Mouse (Mus musculus): Measurements from ENCODE around the gene Flii. TPM values are rescaled to one million over a fixed set of nuclear protein-coding genes. Genes with fewer than 3 reads are reported as not detected.

The Flii gene
- total and polyA plus RNA-seq, 3 experiments: 55.1 to 162 (median 139) TPM

DNA sequence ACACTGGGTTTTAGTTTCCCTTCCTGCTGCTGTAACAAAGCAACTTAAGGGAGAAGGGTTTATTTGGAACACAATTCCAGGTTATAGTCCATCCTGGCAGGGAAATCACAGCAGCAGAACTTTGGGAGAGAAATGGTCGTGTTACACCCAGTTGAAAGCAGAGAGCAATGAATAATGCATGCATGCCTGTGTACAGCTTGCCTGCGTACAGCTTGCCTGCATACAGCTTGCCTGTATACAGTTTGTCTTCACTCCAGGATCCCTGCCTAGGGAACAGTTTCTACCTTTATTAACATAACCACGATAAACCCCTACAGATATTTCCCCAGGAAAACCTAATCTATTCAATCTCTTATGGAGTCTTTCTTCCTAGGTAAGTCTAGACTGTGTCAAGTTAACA, 43.7 kb upstream of the Flii start:
- Histone ChIP-seq H3K36me3 (replicated peaks) (peaks cover 21% of the 10 kb centered on the region), H3K27me3 (ENCODE audit: insufficient read depth, low read length) (no peaks in the 10 kb centered on the region), H3K4me3 (ENCODE audit: low read depth, low read length) (0 out of 2 replicates have a peak overlapping the region, but pooled peaks have one; percentile 30), H3K4me1 (ENCODE audit: insufficient read depth, low read depth, low read length) (peaks cover 53% of the 10 kb centered on the region), H3K9me3 (replicated peaks) (no peaks in the 10 kb centered on the region)
- ATAC-seq (ENCODE audit: extremely low read depth, insufficient number of reproducible peaks, low FRiP score, poor library complexity, severe bottlenecking) (no peak), DNase-seq (ENCODE audit: low spot score) (no peak)
- TF ChIP-seq POLR2AphosphoS5 (IDR thresholded peaks at IDR 0.05; ENCODE audit: insufficient replicate concordance, low read depth, low read length) (peak; percentile 70; the same call in 1 of the 2 replicates), TAL1 (conservative IDR thresholded peaks at IDR 0.05; ENCODE audit: low read depth, low read length) (no peak)

DNA sequence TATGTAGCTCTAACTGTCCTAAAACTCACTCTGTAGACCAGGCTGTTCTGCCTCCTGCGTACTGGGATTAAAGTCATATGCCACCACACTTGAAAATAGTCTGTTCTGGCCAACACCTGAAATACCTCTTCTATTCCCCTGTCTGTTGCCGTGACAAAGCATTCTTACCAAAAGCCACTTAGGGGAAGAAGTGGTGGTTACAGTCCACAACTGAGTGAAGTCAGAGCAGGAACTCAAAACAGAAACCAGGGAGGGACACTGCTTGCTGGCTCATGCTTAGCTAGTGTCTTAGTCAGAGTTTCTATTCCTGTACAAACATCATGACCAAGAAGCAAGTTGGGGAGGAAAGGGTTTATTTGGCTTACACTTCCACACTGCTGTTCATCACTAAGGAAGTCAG, 42.3 kb upstream of the Flii start:
- Histone ChIP-seq H3K36me3 (replicated peaks) (peaks cover 33% of the 10 kb centered on the region), H3K4me3 (ENCODE audit: low read depth, low read length) (no peak overlapping the region), H3K4me1 (ENCODE audit: insufficient read depth, low read depth, low read length) (peaks cover 41% of the 10 kb centered on the region), H3K9me3 (replicated peaks) (peaks cover 3% of the 10 kb centered on the region; the same call in 1 of the 2 replicates), H3K27me3 (ENCODE audit: insufficient read depth, low read length) (no peaks in the 10 kb centered on the region)
- TF ChIP-seq TAL1 (conservative IDR thresholded peaks at IDR 0.05; ENCODE audit: low read depth, low read length) (no peak), POLR2AphosphoS5 (IDR thresholded peaks at IDR 0.05; ENCODE audit: insufficient replicate concordance, low read depth, low read length) (no peak), GATA1 (IDR thresholded peaks at IDR 0.05; ENCODE audit: borderline replicate concordance, low read length) (no peak)
- no peak for DNase-seq (ENCODE audit: low spot score)
- ATAC-seq (ENCODE audit: extremely low read depth, insufficient number of reproducible peaks, low FRiP score, poor library complexity, severe bottlenecking): no peak

DNA sequence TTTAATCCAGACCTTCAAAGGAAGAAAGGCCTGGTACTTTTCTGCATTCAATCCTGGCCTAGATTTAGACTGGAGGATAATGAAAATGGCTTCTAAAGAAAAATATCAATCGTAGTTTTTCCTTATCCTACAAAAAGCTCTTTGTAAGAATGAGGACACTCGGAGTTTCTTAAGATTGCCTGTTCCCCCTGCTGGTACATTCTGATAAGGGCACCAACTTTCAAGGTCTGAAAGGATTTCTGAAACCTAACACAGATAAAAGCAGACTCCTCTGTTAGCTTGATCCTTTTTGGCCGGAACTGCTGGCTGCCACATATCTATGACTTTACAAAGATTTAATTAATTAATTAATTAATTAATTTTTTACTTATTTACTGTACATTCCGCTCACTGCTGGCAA, 39.9 kb upstream of the Flii start:
- peaks cover 30% of the 10 kb centered on the region for H3K4me1 ChIP-seq (ENCODE audit: insufficient read depth, low read depth, low read length)
- no peak for ATAC-seq (ENCODE audit: extremely low read depth, insufficient number of reproducible peaks, low FRiP score, poor library complexity, severe bottlenecking)
- no peak for TF ChIP-seq POLR2AphosphoS5 (IDR thresholded peaks at IDR 0.05; ENCODE audit: insufficient replicate concordance, low read depth, low read length)
- TF ChIP-seq TAL1 (conservative IDR thresholded peaks at IDR 0.05; ENCODE audit: low read depth, low read length): no peak
- no peak for TF ChIP-seq CTCF (IDR thresholded peaks at IDR 0.05; ENCODE audit: low read depth, low read length)
- no peak for TF ChIP-seq GATA2 (IDR thresholded peaks at IDR 0.05; ENCODE audit: borderline replicate concordance, low read depth, low read length)
- TF ChIP-seq GATA1 (IDR thresholded peaks at IDR 0.05; ENCODE audit: borderline replicate concordance, low read length): no peak
- H3K9me3 ChIP-seq (replicated peaks): peaks cover 3% of the 10 kb centered on the region; the same call in 1 of the 2 replicates
- DNase-seq (ENCODE audit: low spot score): no peak
- peaks cover 51% of the 10 kb centered on the region for H3K36me3 ChIP-seq (replicated peaks)
- no peak overlapping the region for H3K4me3 ChIP-seq (ENCODE audit: low read depth, low read length)
- H3K27me3 ChIP-seq (ENCODE audit: insufficient read depth, low read length): no peaks in the 10 kb centered on the region

DNA sequence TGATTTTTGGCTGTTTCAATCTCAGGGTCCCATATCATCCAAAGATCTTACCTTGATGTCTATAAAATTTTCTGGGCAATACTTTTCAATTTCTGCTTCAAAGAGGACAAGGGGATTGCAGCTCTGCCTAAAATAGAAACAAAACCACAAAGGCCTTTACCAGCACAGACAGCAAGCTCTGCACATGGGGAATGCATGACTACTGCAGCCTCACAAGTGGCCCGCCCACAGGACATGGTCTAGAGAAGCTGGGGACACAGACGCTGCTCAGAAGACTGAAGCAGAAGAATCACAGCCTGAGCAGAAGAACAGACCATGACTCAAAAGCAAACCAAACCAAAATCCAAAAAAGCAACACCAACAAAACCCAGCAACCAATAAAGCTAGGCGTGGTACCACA, 34.6 kb upstream of the Flii start:
- DNase-seq (ENCODE audit: low spot score) (no peak), ATAC-seq (ENCODE audit: extremely low read depth, insufficient number of reproducible peaks, low FRiP score, poor library complexity, severe bottlenecking) (no peak)
- TF ChIP-seq GATA1 (IDR thresholded peaks at IDR 0.05; ENCODE audit: borderline replicate concordance, low read length) (no peak), CTCF (IDR thresholded peaks at IDR 0.05; ENCODE audit: low read depth, low read length) (no peak), GATA2 (IDR thresholded peaks at IDR 0.05; ENCODE audit: borderline replicate concordance, low read depth, low read length) (no peak), POLR2AphosphoS5 (IDR thresholded peaks at IDR 0.05; ENCODE audit: insufficient replicate concordance, low read depth, low read length) (no peak), TAL1 (conservative IDR thresholded peaks at IDR 0.05; ENCODE audit: low read depth, low read length) (no peak)
- peaks cover 2% of the 10 kb centered on the region; the same call in 1 of the 2 replicates for H3K4me1 ChIP-seq (ENCODE audit: insufficient read depth, low read depth, low read length)
- H3K27me3 ChIP-seq (ENCODE audit: insufficient read depth, low read length): no peaks in the 10 kb centered on the region
- peaks cover 3% of the 10 kb centered on the region; the same call in 1 of the 2 replicates for H3K9me3 ChIP-seq (replicated peaks)
- peaks cover 83% of the 10 kb centered on the region for H3K36me3 ChIP-seq (replicated peaks)
- H3K4me3 ChIP-seq (ENCODE audit: low read depth, low read length): no peak overlapping the region

DNA sequence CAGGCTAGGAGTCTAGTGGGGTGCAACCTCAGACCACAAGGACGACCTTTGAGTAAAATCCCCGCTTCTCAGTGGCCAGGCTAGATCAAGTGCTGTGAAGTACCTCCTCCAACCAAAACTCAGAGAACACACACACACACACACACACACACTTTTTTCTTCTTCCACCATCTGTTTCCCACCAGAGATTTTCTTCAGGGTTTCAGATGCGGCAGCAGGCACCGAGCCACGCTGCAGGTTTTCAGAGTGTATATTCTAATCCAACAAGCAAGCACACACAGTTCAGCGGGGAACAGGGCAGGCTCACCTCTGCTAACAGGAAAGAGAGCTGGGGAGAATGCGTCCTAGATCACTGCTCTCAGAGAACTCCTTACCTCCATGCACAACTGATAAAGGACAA, 28.5 kb upstream of the Flii start:
- H3K36me3 ChIP-seq (replicated peaks): peaks cover 89% of the 10 kb centered on the region
- DNase-seq (ENCODE audit: low spot score) (no peak), ATAC-seq (ENCODE audit: extremely low read depth, insufficient number of reproducible peaks, low FRiP score, poor library complexity, severe bottlenecking) (no peak)
- no peaks in the 10 kb centered on the region for H3K27me3 ChIP-seq (ENCODE audit: insufficient read depth, low read length)
- H3K4me1 ChIP-seq (ENCODE audit: insufficient read depth, low read depth, low read length): no peaks in the 10 kb centered on the region
- H3K4me3 ChIP-seq (ENCODE audit: low read depth, low read length): no peak overlapping the region
- no peak for TF ChIP-seq CTCF (IDR thresholded peaks at IDR 0.05; ENCODE audit: low read depth, low read length)
- TF ChIP-seq GATA2 (IDR thresholded peaks at IDR 0.05; ENCODE audit: borderline replicate concordance, low read depth, low read length): no peak
- TF ChIP-seq GATA1 (IDR thresholded peaks at IDR 0.05; ENCODE audit: borderline replicate concordance, low read length): no peak
- TF ChIP-seq POLR2AphosphoS5 (IDR thresholded peaks at IDR 0.05; ENCODE audit: insufficient replicate concordance, low read depth, low read length): no peak
- TF ChIP-seq TAL1 (conservative IDR thresholded peaks at IDR 0.05; ENCODE audit: low read depth, low read length): no peak
- no peaks in the 10 kb centered on the region for H3K9me3 ChIP-seq (replicated peaks)

DNA sequence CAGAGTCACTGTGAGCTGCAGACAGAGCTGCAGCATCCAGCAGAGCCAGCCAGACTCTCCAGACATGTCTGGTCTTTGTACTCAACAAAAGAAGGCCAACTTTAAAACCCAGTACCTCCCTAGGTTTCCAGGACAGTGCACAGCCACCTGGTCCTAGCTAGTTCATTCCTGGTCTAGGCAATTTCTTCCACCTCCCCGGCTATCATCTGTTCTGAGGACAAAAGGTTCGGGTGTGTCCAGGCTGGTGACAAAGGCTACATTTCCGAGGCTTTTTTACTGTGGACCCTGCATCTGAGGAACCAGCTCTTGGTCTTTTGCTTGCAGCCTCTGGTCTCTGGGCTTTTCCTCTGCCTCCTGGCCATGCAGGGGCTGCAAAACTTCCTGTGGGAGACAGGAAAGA, 13.3 kb upstream of the Flii start:
- H3K4me3 ChIP-seq (ENCODE audit: low read depth, low read length): no peak overlapping the region
- H3K27me3 ChIP-seq (ENCODE audit: insufficient read depth, low read length): no peaks in the 10 kb centered on the region
- H3K36me3 ChIP-seq (replicated peaks): peaks cover 88% of the 10 kb centered on the region
- H3K4me1 ChIP-seq (ENCODE audit: insufficient read depth, low read depth, low read length): no peaks in the 10 kb centered on the region
- TF ChIP-seq TAL1 (conservative IDR thresholded peaks at IDR 0.05; ENCODE audit: low read depth, low read length) (no peak), POLR2AphosphoS5 (IDR thresholded peaks at IDR 0.05; ENCODE audit: insufficient replicate concordance, low read depth, low read length) (no peak), GATA1 (IDR thresholded peaks at IDR 0.05; ENCODE audit: borderline replicate concordance, low read length) (no peak), CTCF (IDR thresholded peaks at IDR 0.05; ENCODE audit: low read depth, low read length) (no peak), GATA2 (IDR thresholded peaks at IDR 0.05; ENCODE audit: borderline replicate concordance, low read depth, low read length) (no peak)
- ATAC-seq (ENCODE audit: extremely low read depth, insufficient number of reproducible peaks, low FRiP score, poor library complexity, severe bottlenecking) (no peak), DNase-seq (ENCODE audit: low spot score) (no peak)
- H3K9me3 ChIP-seq (replicated peaks): 0 out of 2 replicates have a peak, but pooled peaks cover 5% of the 10 kb centered on the region

Data from G1E (cell line).